Mouse (Mus musculus) olfactory bulb, adult 2 months (tissue): Measurements from ENCODE around the gene Vasp.

Source experiments
- CTCF ChIP-seq: fragments of 200-500 bp; IDR thresholded peaks from 2 replicates; pipeline ENCODE4 v1.5.1; 2012; ENCODE audit warnings: low read depth, mild to moderate bottlenecking, low read length, moderate library complexity; ENCODE audit not compliant: insufficient read depth
- POLR2A ChIP-seq: fragments of 200-500 bp; IDR thresholded peaks from 2 replicates; pipeline ENCODE4 v1.6.1; 2012; ENCODE audit warnings: mild to moderate bottlenecking, low read depth, low read length, moderate library complexity; ENCODE audit not compliant: insufficient read depth

GRCm38 (mm10) chr7:19297794-19298193, 26.2 kb upstream of the Vasp start:
- TF ChIP-seq CTCF (no peak), POLR2A (no peak)
